Mouse (Mus musculus) thymus, postnatal 4 days (tissue): Measurements from ENCODE around the gene Ror2.

Experiments used
- DNase-seq: peaks from one replicate; pipeline ENCODE4 v3.0.0; 2021

Gene Ror2

DNA sequence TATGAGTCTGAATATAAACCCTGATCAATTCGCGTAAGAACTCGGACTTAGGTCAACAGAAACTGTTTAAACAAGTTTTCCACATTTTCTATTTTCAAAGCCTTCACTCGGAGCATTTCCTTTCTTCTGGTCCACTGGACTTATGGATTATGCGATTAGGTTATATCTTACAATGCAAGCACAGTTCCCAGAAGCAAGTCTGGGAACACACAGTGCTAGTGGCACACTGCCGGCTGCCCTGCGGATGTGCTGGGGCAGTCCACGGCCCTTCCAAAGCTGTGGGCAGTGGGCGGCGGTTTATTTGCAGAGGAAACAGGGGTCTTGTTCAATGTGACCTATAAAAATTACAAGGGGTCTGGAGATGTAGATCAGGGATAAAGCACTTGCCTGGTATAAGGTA lies 97.0 kb downstream of the Ror2 start:
- DNase-seq: no peak

GRCm38 (mm10) chr13:53184858-53185257 lies 101.1 kb downstream of the Ror2 start:
- no peak for DNase-seq

DNA sequence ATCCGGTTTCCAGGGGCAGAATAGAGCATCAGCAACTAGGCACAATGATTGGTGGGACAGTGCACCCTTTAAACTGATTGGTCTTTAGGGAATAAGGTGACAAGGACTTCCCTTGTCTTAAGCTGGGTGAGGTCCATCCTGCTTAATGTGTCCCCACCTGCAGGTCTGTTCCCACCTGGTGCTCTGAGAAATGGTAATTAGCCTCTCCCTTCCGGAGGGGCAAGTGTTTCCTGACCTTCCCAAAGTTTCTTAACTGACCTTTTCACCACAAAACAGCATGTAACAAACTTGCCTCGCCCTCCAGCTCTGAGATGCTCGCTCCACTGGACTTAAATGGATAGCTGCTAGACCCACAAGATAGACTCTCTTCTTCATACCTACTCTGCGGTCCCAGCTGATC lies 101.8 kb downstream of the Ror2 start:
- DNase-seq: no peak

GRCm38 (mm10) chr13:53183161-53183577 lies 102.8 kb downstream of the Ror2 start:
- no peak for DNase-seq

DNA sequence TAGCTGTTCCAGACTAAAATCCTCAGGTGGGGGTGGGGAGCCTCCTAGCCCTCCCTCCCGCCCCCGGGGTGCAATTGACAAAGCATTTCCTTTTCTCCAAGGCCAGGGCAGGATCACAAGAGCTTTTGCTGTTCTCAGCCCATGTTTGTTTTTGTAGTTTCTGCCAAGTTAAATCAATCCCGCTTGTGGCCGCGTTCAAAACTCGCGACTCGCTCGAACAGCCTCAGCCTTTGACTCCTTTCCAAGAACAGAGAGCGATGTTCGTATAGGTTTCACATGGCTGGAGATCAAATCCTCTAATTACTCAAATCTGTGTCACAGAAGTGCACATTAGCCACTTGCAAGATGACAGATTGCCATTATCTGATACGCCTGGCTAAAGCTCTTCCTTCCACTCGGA lies 107.3 kb downstream of the Ror2 start:
- DNase-seq: no peak

GRCm38 (mm10) chr13:53178171-53178570 lies 107.8 kb downstream of the Ror2 start:
- DNase-seq: no peak

- no peak for DNase-seq
Observed at GRCm38 (mm10) chr13:53177424-53177718, 108.6 kb downstream of the Ror2 start.

GRCm38 (mm10) chr13:53176695-53177423 lies 109.1 kb downstream of the Ror2 start:
- DNase-seq: no peak

DNA sequence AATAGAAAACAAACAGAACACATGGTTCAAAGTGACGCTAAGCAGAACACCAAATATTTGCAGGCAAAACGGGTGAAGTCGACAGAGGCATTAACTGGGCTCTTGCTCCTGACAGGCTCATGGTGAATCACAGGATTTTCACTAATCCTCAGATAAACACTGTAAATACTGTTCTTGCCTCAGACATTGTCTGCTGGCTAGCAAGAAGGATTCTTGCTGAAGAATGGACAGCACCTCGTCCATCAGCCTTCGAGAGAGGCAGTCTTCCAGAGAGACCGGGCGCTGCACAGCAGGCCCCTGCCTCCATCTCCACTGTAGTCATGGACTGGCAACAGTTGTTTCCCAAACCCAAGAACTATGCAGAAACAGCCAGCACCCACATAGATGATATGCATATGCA lies 110.9 kb downstream of the Ror2 start:
- no peak for DNase-seq

DNA sequence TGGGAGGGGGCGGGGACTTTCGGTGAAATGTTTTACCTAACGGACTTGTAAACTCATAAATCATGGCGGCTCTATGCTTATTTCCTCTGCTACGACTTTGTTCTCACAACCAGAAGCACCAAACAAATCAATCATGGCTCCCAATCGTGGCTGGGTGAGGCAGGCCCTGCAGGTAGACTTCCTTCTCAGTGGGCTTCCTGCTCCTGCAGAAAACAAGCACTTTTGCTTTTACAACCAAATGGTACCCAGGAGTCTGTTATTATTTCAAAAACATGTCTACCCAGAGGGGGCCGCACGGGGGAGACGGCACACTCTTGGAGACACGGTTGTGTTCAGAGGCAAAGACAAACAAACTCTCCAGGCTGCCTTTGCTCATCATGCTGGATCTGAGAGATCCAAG lies 122.3 kb downstream of the Ror2 start:
- DNase-seq: no peak

DNA sequence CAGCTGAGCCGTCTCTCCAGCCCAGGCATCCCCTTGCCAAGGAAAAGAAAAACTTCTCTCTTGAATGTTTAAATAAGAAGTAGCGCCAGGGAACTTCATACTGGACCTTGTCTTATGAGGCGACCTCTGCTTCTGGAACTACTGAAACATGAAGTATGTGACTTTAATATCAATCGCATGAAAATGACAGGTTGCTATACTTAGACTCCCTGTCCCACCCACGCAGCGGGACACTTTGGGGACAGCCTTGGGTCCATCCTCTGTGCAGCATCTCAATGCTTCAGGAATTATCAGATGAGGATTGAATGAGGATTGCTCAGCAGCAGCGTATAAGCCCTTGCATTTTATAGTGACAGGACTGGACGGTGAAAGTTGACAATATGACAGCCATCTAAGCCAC lies 122.9 kb downstream of the Ror2 start:
- no peak for DNase-seq

DNA sequence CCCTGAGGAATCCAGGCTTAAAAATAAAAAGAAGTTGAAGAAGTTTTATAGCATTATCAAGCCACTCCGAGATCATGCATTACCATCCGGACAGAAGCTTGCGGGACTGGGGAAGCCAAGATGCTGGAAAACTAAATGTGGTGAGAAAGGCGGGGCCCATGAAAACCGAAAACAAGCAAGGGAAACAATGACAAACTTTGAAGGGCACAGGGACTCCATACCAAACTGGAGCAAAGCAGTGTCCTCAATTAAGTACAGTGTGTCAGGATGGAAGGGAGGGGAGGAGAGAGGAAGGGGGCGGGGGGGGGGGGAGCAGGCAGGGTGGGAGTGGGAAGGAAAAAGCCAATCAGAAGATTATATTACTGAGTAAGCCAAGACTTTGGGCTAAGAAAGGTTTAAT lies 126.4 kb downstream of the Ror2 start:
- DNase-seq: no peak

DNA sequence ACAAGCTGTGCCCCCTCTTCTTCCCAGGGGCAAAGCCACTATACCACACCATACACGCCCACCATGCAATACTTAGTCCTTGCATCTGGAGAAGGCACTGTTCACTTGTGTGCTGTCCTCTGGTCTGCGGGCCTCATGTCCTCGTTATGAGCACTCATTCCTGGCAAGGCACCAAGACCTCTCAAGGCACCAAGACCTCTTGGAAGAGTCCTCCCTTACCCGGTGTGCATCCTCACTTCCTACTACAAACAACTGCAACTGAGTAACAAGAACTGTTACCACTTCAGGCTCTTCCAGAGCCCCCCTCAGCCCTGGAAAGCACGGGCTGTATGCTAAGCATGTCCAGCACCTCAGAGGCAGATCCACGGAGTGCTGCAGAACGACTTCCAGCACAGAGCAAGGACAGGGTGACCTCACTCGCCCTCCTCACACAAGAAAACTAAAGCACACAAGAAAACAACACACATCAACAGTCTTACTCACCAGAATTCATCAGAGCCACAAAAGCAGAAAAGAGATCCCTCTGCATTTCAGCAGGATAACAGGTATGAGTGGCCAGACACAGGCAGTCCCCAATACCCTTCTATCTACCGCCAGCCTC lies 127.4 kb downstream of the Ror2 start:
- no peak for DNase-seq

GRCm38 (mm10) chr13:53156911-53157310 lies 129.0 kb downstream of the Ror2 start:
- no peak for DNase-seq

GRCm38 (mm10) chr13:53156282-53156681 lies 129.6 kb downstream of the Ror2 start:
- no peak for DNase-seq

DNA sequence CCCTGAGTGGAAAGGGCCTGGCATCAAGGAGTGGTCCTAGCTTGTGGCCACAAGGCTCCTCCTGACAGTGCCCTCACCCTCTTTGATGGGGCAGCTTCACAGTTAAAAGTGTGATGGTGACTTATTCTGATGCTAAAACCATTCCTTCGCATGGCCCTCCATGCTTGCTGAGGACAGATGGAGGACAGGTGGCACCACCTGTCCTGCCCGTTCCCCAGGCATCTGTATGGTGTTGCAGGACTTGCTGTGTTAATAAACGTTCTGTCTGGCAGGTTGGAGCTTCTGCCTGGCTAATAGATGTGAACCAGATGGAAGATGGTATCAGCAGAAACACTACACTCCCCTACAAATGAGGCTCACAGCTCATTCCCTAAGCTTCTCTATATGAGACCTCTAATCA lies 140.4 kb downstream of the Ror2 start:
- no peak for DNase-seq

DNA sequence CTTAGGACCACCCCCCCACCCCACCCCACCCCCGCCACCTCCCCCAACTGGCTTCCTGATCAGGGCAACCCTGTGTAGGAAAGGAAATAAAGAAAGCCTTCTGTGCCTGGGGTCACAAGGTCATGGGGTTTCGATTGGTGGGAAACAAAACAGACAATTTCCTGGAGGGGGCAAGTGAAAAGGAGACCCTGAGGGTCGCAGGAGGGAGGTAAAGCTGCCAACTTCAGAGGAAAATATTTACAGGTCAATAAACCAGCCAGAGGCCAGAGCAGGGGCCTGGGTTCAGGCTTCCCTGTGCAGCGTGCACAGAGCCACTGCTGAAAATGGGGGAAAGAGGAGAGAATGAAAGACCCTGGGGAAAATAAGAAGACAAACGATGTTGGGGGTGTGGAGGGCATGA lies 142.8 kb downstream of the Ror2 start:
- no peak for DNase-seq

DNA sequence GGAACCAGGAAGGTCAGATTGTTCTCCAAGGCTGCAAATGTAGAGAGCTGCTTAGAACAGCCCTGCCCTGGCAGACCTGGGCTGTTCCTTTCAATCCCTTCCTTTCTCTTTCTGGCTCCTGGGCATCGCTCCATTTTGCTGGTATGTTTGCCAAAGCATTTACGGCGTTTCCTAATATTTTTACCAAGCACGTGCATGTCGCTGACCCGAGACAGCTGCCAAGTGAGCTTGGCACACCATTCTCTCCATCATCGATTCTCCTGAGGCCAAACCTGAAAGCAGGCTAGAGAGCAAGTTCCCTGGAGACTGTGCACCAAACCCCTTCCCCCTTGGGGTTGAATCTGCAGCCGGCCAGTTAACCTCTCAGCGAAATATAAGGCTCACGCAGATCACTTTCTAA lies 143.7 kb downstream of the Ror2 start:
- DNase-seq: no peak

DNA sequence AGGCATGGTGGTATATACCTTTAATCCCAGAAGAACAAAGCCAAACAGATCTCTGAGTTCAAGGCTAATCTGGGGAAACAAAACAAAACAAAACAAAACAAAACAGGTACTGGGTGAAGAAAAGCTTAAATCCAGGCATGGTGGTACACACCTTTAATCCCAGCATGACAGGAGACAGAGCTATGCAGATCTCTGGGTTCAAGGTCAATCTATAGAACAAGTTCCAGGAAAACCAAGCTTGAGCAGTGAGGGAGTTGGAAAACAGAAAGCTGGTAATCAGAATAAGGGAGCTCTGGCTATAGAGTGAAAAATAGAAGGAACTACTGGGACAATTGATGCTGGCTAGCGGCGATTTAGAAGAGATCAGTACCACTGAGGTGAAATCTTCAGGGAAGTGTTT lies 145.6 kb downstream of the Ror2 start:
- DNase-seq: no peak

- DNase-seq: no peak
Observed at GRCm38 (mm10) chr13:53130567-53130966, 155.4 kb downstream of the Ror2 start.

- no peak for DNase-seq
Observed at GRCm38 (mm10) chr13:53130032-53130431, 155.9 kb downstream of the Ror2 start.

DNA sequence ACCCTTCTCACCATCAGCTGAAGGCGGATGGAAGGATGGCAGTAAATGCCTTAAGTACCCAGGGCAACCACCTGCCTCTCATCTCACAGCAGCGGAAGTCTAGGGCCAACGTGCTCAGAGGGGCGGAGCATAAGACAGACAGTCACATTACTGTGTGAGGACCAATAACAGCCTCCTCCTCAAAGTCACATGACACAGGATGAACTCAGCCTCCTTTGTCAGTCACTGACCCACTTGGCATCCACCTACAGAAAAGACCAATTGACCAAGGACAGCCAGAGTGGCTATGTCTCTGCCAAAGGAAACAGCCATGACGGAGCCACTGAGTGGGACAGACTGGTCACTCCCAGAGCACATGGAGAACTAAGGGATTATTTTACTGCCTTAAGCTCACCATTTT lies 160.3 kb downstream of the Ror2 start:
- DNase-seq: no peak

DNA sequence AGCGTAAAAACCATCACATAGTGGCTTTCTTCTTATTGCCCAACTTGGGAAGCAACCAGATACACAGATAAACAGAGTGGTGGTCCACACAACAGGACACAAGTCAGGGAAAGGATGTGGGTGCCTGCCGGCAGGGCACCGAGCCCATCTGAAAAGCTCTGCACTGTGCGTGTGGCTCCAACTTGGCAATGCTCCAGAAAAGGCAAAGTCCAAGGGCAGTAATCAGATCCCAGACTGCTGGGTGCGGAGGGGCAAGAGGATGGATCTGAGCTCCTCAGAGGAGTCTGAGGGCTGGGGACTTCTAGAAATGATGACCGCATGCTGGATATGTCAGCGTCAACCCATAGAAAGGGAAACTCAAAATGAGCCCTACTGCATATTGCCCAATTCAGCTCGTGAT lies 163.8 kb downstream of the Ror2 start:
- no peak for DNase-seq

DNA sequence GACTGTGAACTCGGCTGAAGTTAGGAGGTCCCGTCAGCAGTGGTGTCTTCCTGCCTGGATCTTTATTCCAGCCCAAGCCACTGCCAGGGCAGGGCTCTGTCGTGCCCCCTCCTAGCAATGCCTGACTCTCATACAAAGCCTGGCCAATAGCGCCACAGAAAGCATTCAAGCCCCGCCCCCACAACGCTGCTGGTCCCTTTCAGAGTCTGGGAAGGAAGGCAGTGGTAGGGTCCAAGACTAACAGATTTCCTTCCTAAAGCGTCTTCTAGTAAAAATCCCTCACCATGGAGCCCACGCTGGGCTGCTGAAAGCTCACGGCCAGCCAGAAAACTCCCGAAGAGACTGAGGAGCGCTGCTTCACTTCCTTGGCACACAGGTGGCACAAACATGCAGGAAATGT lies 165.0 kb downstream of the Ror2 start:
- no peak for DNase-seq
